Mouse (Mus musculus): ENCODE measurements around the gene Psme4. TPM values are rescaled to one million over a fixed set of nuclear protein-coding genes. Genes with fewer than 3 reads are reported as not detected.

Gene Psme4
- polyA plus RNA-seq, 1 experiment from 2014 or later: 14.9 TPM

DNA sequence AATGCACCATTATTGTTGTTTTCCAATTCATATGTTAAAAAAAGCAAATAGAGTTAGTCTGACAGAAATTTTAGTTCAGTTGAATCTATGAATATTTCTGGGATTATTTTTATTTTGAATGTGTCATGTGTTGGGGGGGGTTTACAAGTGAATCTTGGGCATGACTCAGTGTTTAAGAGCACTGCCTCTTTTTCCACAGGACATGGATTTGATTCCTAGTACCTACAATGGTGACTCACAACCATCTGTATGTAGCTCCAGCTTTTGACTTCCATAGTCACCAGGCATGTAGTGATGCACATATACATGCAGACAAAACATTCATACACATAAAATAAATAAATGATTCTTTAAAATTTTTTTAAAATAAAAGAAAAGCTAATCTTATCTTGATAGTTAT is 28.6 kb downstream of the Psme4 start:
- Histone ChIP-seq H3K4me1 (replicated peaks; ENCODE audit: control insufficient read depth, insufficient read depth, low read length) (no peaks in the 10 kb centered on the region), H3K27me3 (ENCODE audit: control insufficient read depth, insufficient read depth, low read depth, low read length) (no peaks in the 10 kb centered on the region), H3K4me2 (ENCODE audit: low read depth, low read length) (no peak overlapping the region), H3K27ac (ENCODE audit: low read length) (no peak overlapping the region), H3K9ac (ENCODE audit: low read length) (no peak overlapping the region), H3K9me3 (ENCODE audit: control insufficient read depth, low read length) (no peaks in the 10 kb centered on the region), H3K36me3 (ENCODE audit: control insufficient read depth, insufficient read depth, low read length) (0 out of 2 replicates have a peak, but pooled peaks cover 2% of the 10 kb centered on the region), H3K4me3 (ENCODE audit: low read length) (no peak overlapping the region)
- no peak for ATAC-seq (ENCODE audit: low read depth)

DNA sequence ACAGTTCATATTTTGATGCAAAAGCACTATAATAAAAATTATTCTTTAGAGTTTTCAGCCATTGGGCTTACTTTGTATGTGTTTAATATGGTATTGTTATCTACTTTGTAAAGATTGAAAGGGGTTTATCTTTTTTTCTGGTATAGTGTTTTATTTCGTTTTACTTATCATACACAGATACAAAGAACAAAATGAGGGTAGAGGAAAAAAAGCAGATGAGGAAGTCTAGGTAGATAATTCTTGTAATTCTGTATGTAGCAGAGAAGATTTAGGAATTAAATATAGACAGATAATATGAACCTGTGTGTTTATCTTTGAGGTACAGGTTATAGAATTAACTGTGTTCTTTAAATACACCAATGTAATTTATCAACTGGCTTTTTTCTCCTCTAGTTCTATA is 30.9 kb downstream of the Psme4 start:
- Histone ChIP-seq H3K4me3 (ENCODE audit: low read length) (no peak overlapping the region), H3K4me1 (replicated peaks; ENCODE audit: control insufficient read depth, insufficient read depth, low read length) (no peaks in the 10 kb centered on the region), H3K4me2 (ENCODE audit: low read depth, low read length) (no peak overlapping the region), H3K9me3 (ENCODE audit: control insufficient read depth, low read length) (no peaks in the 10 kb centered on the region), H3K9ac (ENCODE audit: low read length) (no peak overlapping the region), H3K27me3 (ENCODE audit: control insufficient read depth, insufficient read depth, low read depth, low read length) (no peaks in the 10 kb centered on the region), H3K36me3 (ENCODE audit: control insufficient read depth, insufficient read depth, low read length) (0 out of 2 replicates have a peak, but pooled peaks cover 2% of the 10 kb centered on the region), H3K27ac (ENCODE audit: low read length) (no peak overlapping the region)
- 70% methylated on average over 1 of the region's 1 CpGs for WGBS
- ATAC-seq (ENCODE audit: low read depth): no peak

DNA sequence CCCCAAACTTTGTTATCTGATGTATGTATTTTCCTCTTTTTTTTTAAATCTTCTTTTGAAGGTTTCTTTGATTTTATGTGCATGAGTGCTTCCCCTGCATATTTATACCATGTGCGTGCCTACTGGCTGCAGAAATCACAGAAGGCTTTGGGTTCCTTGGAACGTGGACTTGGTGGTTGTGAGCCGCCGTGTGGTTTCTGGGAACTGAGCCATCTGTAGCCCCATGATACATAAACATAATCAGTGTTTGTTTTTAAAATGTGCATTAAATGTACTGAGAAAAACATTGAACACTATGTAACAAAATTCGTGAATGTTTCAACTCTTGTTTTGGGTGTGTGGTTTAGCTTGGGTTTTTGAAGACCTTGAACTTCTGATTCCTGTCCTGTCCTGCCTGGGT is 49.6 kb downstream of the Psme4 start:
- 0 out of 2 replicates have a peak, but pooled peaks have one; percentile 47 for ATAC-seq (ENCODE audit: low read depth)
- Histone ChIP-seq H3K36me3 (ENCODE audit: control insufficient read depth, insufficient read depth, low read length) (peaks cover 25% of the 10 kb centered on the region), H3K4me3 (ENCODE audit: low read length) (no peak overlapping the region), H3K9ac (ENCODE audit: low read length) (no peak overlapping the region), H3K27me3 (ENCODE audit: control insufficient read depth, insufficient read depth, low read depth, low read length) (no peaks in the 10 kb centered on the region), H3K9me3 (ENCODE audit: control insufficient read depth, low read length) (no peaks in the 10 kb centered on the region), H3K4me2 (ENCODE audit: low read depth, low read length) (no peak overlapping the region), H3K27ac (ENCODE audit: low read length) (peak overlapping the region; percentile 52; the same call in 1 of the 2 replicates), H3K4me1 (replicated peaks; ENCODE audit: control insufficient read depth, insufficient read depth, low read length) (no peaks in the 10 kb centered on the region)
- WGBS: 59% methylated on average over 5 of the region's 5 CpGs

DNA sequence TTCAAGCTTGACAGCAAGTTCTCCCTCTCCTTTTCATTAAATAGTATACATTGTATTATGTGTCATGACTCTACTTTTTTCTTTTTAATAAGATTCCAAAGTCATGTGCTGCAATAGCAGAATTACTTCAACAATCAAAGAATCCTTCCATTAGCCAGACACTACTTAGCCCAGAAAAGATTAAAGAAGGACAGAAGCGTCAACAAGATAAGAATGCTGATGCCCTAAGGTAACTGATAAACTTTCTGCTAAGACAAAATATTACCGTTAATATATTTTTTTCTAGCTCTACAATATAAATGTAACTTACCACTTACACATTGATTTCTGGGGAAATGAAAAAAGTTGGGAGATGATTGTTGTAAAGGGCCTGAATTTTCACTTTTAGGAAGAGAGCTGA is 67.3 kb downstream of the Psme4 start:
- Histone ChIP-seq H3K36me3 (ENCODE audit: control insufficient read depth, insufficient read depth, low read length) (peaks cover 16% of the 10 kb centered on the region), H3K9me3 (ENCODE audit: control insufficient read depth, low read length) (no peaks in the 10 kb centered on the region), H3K4me3 (ENCODE audit: low read length) (no peak overlapping the region), H3K9ac (ENCODE audit: low read length) (no peak overlapping the region), H3K4me2 (ENCODE audit: low read depth, low read length) (no peak overlapping the region), H3K27ac (ENCODE audit: low read length) (no peak overlapping the region), H3K4me1 (replicated peaks; ENCODE audit: control insufficient read depth, insufficient read depth, low read length) (no peaks in the 10 kb centered on the region), H3K27me3 (ENCODE audit: control insufficient read depth, insufficient read depth, low read depth, low read length) (no peaks in the 10 kb centered on the region)
- no peak for ATAC-seq (ENCODE audit: low read depth)
- 90% methylated on average over 2 of the region's 2 CpGs for WGBS

DNA sequence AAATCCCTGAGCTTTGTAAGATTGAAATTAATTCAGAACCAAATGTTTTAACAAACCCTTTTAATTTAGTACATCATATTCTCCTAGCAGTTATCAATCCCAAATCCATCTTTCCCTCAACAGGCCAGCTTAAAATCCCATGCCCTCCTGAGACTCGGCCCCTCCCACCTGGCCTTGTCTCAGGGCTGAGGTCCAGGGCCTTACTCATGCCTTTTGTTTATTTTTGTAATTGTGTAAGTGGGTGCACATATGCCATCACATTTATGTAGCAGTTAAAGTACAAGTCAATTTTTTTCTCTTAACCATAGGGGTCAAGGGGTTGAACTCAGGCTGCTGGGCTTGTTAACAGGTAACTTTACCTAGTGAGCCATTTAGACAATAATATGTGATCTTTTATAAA is 72.8 kb downstream of the Psme4 start:
- Histone ChIP-seq H3K36me3 (ENCODE audit: control insufficient read depth, insufficient read depth, low read length) (peaks cover 26% of the 10 kb centered on the region), H3K27me3 (ENCODE audit: control insufficient read depth, insufficient read depth, low read depth, low read length) (no peaks in the 10 kb centered on the region), H3K9me3 (ENCODE audit: control insufficient read depth, low read length) (no peaks in the 10 kb centered on the region), H3K4me1 (replicated peaks; ENCODE audit: control insufficient read depth, insufficient read depth, low read length) (no peaks in the 10 kb centered on the region), H3K9ac (ENCODE audit: low read length) (no peak overlapping the region), H3K27ac (ENCODE audit: low read length) (no peak overlapping the region), H3K4me3 (ENCODE audit: low read length) (no peak overlapping the region), H3K4me2 (ENCODE audit: low read depth, low read length) (no peak overlapping the region)
- 78% methylated on average over 1 of the region's 1 CpGs for WGBS
- no peak for ATAC-seq (ENCODE audit: low read depth)

DNA sequence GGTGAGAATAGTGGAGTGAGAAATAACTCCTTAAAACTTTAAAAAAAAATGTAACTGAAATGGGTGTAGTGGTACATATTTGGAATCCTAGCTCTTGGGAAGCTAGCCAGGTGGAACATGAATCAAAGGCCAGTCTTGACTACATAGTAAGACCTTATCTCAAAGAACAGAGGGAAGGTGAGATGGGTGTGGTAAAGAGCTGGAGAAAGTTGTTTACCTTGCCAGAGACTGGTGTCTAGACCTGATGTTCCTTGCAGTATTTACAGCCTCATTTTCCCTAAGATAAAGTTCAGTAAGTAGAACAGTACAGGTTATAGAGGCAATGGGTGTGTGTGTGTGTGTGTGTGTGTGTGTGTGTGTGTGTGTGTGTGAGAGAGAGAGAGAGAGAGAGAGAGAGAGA is 100.9 kb downstream of the Psme4 start:
- H3K27me3 ChIP-seq (ENCODE audit: control insufficient read depth, insufficient read depth, low read depth, low read length): no peaks in the 10 kb centered on the region
- H3K9me3 ChIP-seq (ENCODE audit: control insufficient read depth, low read length): no peaks in the 10 kb centered on the region
- H3K4me3 ChIP-seq (ENCODE audit: low read length): no peak overlapping the region
- H3K4me1 ChIP-seq (replicated peaks; ENCODE audit: control insufficient read depth, insufficient read depth, low read length): no peaks in the 10 kb centered on the region
- H3K4me2 ChIP-seq (ENCODE audit: low read depth, low read length): no peak overlapping the region
- H3K36me3 ChIP-seq (ENCODE audit: control insufficient read depth, insufficient read depth, low read length): peaks cover 18% of the 10 kb centered on the region
- no peak overlapping the region for H3K9ac ChIP-seq (ENCODE audit: low read length)
- no peak overlapping the region for H3K27ac ChIP-seq (ENCODE audit: low read length)
- no peak for ATAC-seq (ENCODE audit: low read depth)

DNA sequence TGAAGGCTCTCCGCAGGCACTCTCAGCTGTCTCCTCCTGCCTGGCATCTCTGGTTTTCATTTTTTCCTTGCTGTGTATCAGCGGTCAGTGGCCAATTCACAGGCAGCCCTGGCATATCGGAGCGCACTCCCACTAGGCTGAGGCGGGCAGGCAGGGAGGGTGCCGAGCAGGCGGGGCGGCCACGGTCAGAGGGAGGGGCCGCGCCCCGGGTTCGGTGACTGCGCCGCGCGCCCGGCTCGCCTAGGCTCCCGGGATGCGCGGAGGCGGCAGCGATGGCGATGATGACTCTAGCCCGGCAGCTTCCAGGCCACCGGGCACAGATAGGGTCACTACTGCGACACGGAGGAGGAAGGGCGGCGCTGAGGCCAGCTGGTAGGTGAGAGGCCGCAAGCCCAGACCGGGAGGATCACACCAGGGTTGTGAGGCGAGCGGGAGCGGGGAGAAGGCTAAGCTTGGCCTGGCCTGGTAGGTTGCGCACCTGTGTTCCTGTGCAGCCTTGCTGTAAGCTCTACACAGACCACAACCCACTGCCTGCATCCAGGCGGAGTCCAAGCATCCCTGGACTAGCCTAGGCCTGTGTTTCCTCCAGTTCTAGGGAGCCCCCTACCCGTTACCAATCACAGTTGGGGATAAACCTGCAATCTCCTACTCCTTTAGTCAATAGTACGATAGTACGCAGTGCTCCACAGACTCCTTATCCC is 113.8 kb downstream of the Psme4 start, which contains the start of the genes Gpr75 and Asb3:
Gene Gpr75, plus strand, starts transcription at position 188 of the 701 bp plus-strand sequence.
Gene Asb3, plus strand, starts transcription at position 246 of the 701 bp plus-strand sequence.
- peak; percentile 96 for ATAC-seq (ENCODE audit: low read depth)
- Histone ChIP-seq H3K4me2 (ENCODE audit: low read depth, low read length) (peak within 1 kb of the TSS; percentile 86), H3K27me3 (ENCODE audit: control insufficient read depth, insufficient read depth, low read depth, low read length) (peaks cover 3% of the 10 kb centered on the region; the same call in 1 of the 2 replicates), H3K4me1 (replicated peaks; ENCODE audit: control insufficient read depth, insufficient read depth, low read length) (no peaks in the 10 kb centered on the region), H3K36me3 (ENCODE audit: control insufficient read depth, insufficient read depth, low read length) (no peaks in the 10 kb centered on the region), H3K4me3 (ENCODE audit: low read length) (peak within 1 kb of the TSS; percentile 52), H3K9me3 (ENCODE audit: control insufficient read depth, low read length) (no peaks in the 10 kb centered on the region), H3K27ac (ENCODE audit: low read length) (no peak within 1 kb of the TSS), H3K9ac (ENCODE audit: low read length) (peak within 1 kb of the TSS; percentile 47)
- 4% methylated on average over 40 of the region's 41 CpGs for WGBS

DNA sequence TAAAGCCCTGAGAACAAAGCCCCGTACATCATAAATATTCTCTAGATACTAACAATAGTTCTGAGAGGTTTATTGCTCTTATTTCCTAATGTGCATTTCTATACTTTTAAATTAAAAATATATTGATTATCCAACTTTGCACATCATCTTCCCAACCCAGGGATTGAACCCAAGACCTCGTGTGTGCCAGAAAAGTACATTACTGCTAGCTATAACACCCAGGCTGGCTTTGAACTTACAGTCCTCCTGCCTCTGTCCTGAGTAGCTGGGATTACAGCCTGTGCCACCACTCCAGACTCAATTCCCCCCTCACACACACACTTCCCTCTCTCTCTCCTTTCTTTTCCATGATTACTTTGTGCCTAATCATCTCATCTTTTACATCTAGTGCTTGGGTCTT is 116.6 kb downstream of the Psme4 start:
- no peak overlapping the region for H3K4me3 ChIP-seq (ENCODE audit: low read length)
- ATAC-seq (ENCODE audit: low read depth): no peak
- 76% methylated on average over 2 of the region's 2 CpGs for WGBS

DNA sequence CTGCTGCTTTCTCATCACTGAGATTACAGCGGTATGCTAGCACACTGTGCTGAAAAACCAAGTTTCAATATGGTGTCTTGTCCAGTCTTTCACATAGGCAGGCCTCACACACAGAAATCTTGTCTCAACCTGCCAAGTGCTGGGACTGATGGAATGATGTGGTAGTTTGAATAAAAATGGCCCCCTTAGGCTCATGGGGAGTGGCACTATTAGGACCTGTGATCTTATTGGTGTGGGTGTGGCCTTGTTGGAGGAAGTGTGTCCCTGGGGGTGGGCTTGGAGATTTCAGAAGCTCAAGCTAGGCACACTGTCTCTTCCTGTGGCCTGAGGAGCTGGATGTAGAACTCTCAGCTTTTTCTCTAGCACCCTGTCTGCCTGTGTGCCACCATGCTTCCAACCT is 124.7 kb downstream of the Psme4 start:
- H3K4me1 ChIP-seq (replicated peaks; ENCODE audit: control insufficient read depth, insufficient read depth, low read length): no peaks in the 10 kb centered on the region
- no peak for ATAC-seq (ENCODE audit: low read depth)
- H3K27me3 ChIP-seq (ENCODE audit: control insufficient read depth, insufficient read depth, low read depth, low read length): no peaks in the 10 kb centered on the region
- no peaks in the 10 kb centered on the region for H3K9me3 ChIP-seq (ENCODE audit: control insufficient read depth, low read length)
- H3K36me3 ChIP-seq (ENCODE audit: control insufficient read depth, insufficient read depth, low read length): no peaks in the 10 kb centered on the region
- H3K27ac ChIP-seq (ENCODE audit: low read length): no peak overlapping the region
- H3K9ac ChIP-seq (ENCODE audit: low read length): no peak overlapping the region
- no peak overlapping the region for H3K4me3 ChIP-seq (ENCODE audit: low read length)
- H3K4me2 ChIP-seq (ENCODE audit: low read depth, low read length): no peak overlapping the region
- 93% methylated on average over 1 of the region's 1 CpGs for WGBS

More for the DNA sequence above, 116.6 kb downstream of the Psme4 start:
- H3K27me3 ChIP-seq (ENCODE audit: control insufficient read depth, insufficient read depth, low read depth, low read length): peaks cover 3% of the 10 kb centered on the region; the same call in 1 of the 2 replicates
- H3K36me3 ChIP-seq (ENCODE audit: control insufficient read depth, insufficient read depth, low read length): no peaks in the 10 kb centered on the region
- no peak overlapping the region for H3K9ac ChIP-seq (ENCODE audit: low read length)
- no peak overlapping the region for H3K27ac ChIP-seq (ENCODE audit: low read length)
- H3K4me2 ChIP-seq (ENCODE audit: low read depth, low read length): no peak overlapping the region
- no peaks in the 10 kb centered on the region for H3K4me1 ChIP-seq (replicated peaks; ENCODE audit: control insufficient read depth, insufficient read depth, low read length)
- H3K9me3 ChIP-seq (ENCODE audit: control insufficient read depth, low read length): no peaks in the 10 kb centered on the region
